Mouse (Mus musculus): Measurements from ENCODE around the gene Sptlc2. TPM values are rescaled to one million over a fixed set of nuclear protein-coding genes. Genes with fewer than 3 reads are reported as not detected.
A peak's percentile ranks its signal among the peaks of the same experiment; 100 is the strongest.

Gene Sptlc2
- polyA plus RNA-seq, 1 experiment from 2014 or later = 73.2 TPM

DNA sequence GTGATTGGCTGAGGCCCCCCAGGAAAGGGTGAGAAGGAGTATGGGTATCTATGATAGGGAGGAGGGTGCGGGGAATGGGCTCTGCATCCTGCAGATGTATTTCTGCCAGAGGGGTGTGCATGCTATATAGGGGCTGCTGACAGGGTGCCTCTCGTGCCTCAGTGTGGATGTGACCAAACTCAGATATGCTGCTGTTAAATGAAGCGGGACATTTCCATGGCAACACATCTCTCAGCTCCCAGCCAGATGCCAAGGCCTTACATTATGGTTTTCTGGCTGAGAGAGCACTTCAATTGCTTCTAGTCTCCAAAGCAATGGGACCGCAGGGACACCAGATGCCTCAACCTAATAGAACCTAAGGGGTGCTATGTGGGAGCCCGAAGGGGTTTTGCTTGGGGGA, 30.8 kb upstream of the Sptlc2 start:
- peaks cover 3% of the 10 kb centered on the region; the same call in 1 of the 2 replicates for H3K36me3 ChIP-seq (ENCODE audit: control insufficient read depth, insufficient read depth, low read length)
- no peaks in the 10 kb centered on the region for H3K27me3 ChIP-seq (ENCODE audit: control insufficient read depth, insufficient read depth, low read length)
- no peak for ATAC-seq (replicated peaks; ENCODE audit: insufficient number of reproducible peaks, low FRiP score, low TSS enrichment)
- 0 out of 2 replicates have a peak, but pooled peaks cover 2% of the 10 kb centered on the region for H3K4me1 ChIP-seq (ENCODE audit: control insufficient read depth, insufficient read depth, low read length)
- no peak overlapping the region for H3K4me3 ChIP-seq (ENCODE audit: low read depth, low read length)
- 80% methylated on average over 5 of the region's 5 CpGs for WGBS (ENCODE audit: insufficient replicate concordance)
- no peak overlapping the region for H3K27ac ChIP-seq (ENCODE audit: low read depth, low read length)
- H3K4me2 ChIP-seq = no peak overlapping the region
- H3K9me3 ChIP-seq (replicated peaks; ENCODE audit: control insufficient read depth, low read length) = no peaks in the 10 kb centered on the region
- H3K9ac ChIP-seq (ENCODE audit: low read depth, low read length) = no peak overlapping the region

DNA sequence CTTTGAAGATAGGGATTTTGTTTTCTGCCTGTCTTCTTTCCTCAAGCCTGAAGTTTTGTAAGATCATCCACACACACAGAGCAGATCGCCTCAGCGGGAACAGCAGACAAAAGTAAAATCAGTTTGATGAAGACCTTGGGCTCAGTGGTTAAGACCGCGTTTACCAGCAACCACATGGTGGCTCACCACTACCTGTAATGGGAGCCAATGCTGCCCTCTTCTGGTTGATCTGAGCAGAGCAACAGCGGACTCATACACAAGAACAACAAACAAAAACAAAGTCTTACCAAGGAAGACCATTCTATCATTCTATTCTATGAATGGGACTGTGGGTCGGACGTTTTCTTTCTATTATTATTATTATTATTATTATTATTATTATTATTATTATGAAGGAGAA, 28.5 kb upstream of the Sptlc2 start:
- ATAC-seq (replicated peaks; ENCODE audit: insufficient number of reproducible peaks, low FRiP score, low TSS enrichment) = no peak
- 25% methylated on average over 7 of the region's 7 CpGs for WGBS (ENCODE audit: insufficient replicate concordance)
- no peaks in the 10 kb centered on the region for H3K27me3 ChIP-seq (ENCODE audit: control insufficient read depth, insufficient read depth, low read length)
- 0 out of 2 replicates have a peak, but pooled peaks cover 3% of the 10 kb centered on the region for H3K4me1 ChIP-seq (ENCODE audit: control insufficient read depth, insufficient read depth, low read length)
- H3K4me2 ChIP-seq = no peak overlapping the region
- no peak overlapping the region for H3K27ac ChIP-seq (ENCODE audit: low read depth, low read length)
- no peak overlapping the region for H3K9ac ChIP-seq (ENCODE audit: low read depth, low read length)
- no peaks in the 10 kb centered on the region for H3K36me3 ChIP-seq (ENCODE audit: control insufficient read depth, insufficient read depth, low read length)
- H3K9me3 ChIP-seq (replicated peaks; ENCODE audit: control insufficient read depth, low read length) = no peaks in the 10 kb centered on the region
- H3K4me3 ChIP-seq (ENCODE audit: low read depth, low read length) = no peak overlapping the region

DNA sequence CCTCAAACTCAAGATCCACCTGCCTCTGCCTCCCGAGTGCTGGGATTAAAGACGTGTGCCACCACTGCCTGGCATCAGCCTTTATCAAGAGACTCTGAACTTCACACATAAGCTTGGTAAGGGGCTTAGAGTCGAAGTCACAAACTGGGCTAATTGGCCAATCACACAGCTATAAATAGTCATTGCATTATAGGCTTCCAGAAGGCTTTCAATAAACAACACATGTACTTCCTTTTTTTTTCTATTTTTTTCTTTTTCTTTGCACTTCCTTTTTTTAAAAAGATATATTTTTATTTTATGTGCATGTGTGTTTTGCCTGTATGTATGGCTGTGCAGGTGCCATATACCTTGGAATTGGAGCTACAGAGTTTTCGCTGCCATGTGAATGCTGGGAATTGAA, 27.2 kb upstream of the Sptlc2 start:
- Histone ChIP-seq H3K27ac (ENCODE audit: low read depth, low read length) (no peak overlapping the region), H3K36me3 (ENCODE audit: control insufficient read depth, insufficient read depth, low read length) (no peaks in the 10 kb centered on the region), H3K9ac (ENCODE audit: low read depth, low read length) (no peak overlapping the region), H3K4me3 (ENCODE audit: low read depth, low read length) (no peak overlapping the region), H3K27me3 (ENCODE audit: control insufficient read depth, insufficient read depth, low read length) (no peaks in the 10 kb centered on the region), H3K4me1 (ENCODE audit: control insufficient read depth, insufficient read depth, low read length) (0 out of 2 replicates have a peak, but pooled peaks cover 5% of the 10 kb centered on the region), H3K9me3 (replicated peaks; ENCODE audit: control insufficient read depth, low read length) (no peaks in the 10 kb centered on the region), H3K4me2 (no peak overlapping the region)
- WGBS (ENCODE audit: insufficient replicate concordance) = 68% methylated on average over 4 of the region's 4 CpGs
- ATAC-seq (replicated peaks; ENCODE audit: insufficient number of reproducible peaks, low FRiP score, low TSS enrichment) = no peak

DNA sequence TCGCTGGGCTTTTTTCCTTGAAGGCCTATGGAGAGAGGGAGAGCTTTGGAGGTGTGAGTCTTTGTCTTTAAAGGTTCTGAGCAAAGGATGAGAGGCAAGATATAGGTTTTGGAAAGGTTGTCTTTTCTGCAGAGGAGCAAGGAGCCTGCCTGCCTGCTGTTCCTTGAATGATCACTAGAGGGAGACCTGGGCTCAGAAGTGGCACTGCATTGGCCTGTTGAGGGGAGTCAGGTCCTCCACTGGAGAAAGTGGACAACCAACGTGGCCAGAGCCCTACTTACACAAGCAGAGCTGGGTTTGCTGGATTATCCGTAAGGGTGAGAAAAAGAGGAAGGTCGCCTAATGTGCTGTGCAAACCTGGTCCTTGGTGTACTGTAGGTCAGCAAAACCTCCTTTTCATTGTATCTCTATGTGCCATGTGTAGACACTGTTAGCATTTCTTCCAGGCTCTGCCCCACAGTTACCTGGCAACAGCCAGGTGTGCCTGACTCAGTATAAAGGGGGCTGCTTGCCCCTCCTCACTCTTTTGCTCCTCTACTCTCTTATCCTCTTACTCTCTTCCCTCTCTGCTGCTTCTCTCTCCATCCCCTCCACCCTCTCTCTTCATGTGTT, 25.1 kb upstream of the Sptlc2 start:
- Histone ChIP-seq H3K4me1 (ENCODE audit: control insufficient read depth, insufficient read depth, low read length) (0 out of 2 replicates have a peak, but pooled peaks cover 3% of the 10 kb centered on the region), H3K27ac (ENCODE audit: low read depth, low read length) (no peak overlapping the region), H3K27me3 (ENCODE audit: control insufficient read depth, insufficient read depth, low read length) (no peaks in the 10 kb centered on the region), H3K4me3 (ENCODE audit: low read depth, low read length) (no peak overlapping the region), H3K9me3 (replicated peaks; ENCODE audit: control insufficient read depth, low read length) (no peaks in the 10 kb centered on the region), H3K9ac (ENCODE audit: low read depth, low read length) (no peak overlapping the region), H3K36me3 (ENCODE audit: control insufficient read depth, insufficient read depth, low read length) (no peaks in the 10 kb centered on the region), H3K4me2 (no peak overlapping the region)
- no peak for ATAC-seq (replicated peaks; ENCODE audit: insufficient number of reproducible peaks, low FRiP score, low TSS enrichment)
- WGBS (ENCODE audit: insufficient replicate concordance) = 25% methylated on average over 4 of the region's 4 CpGs

DNA sequence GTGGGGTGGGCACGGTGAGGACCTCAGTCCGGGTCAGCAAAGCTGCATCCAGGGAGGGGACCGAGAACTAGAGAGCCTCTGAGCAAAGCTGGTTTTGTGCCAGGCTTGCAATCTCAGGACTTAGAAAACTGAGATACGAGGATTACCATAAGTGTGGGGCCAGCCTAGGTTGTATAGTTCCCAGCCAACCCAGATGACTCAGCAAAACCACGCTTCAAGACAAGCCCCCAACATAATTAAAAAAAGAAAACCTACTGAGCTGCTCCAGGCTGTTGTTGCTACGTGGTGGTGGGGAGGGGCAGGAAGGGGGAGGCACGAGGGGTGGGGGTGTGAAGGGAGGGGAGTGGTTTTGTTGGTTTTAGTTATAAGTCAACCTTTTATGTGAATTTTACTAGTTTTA, 22.8 kb upstream of the Sptlc2 start:
- no peak overlapping the region for H3K9ac ChIP-seq (ENCODE audit: low read depth, low read length)
- H3K27me3 ChIP-seq (ENCODE audit: control insufficient read depth, insufficient read depth, low read length) = no peaks in the 10 kb centered on the region
- H3K4me2 ChIP-seq = 0 out of 2 replicates have a peak overlapping the region, but pooled peaks have one; percentile 4
- peaks cover 6% of the 10 kb centered on the region; the same call in 1 of the 2 replicates for H3K4me1 ChIP-seq (ENCODE audit: control insufficient read depth, insufficient read depth, low read length)
- peak; percentile 33; the same call in 1 of the 2 replicates for ATAC-seq (replicated peaks; ENCODE audit: insufficient number of reproducible peaks, low FRiP score, low TSS enrichment)
- no peak overlapping the region for H3K27ac ChIP-seq (ENCODE audit: low read depth, low read length)
- 25% methylated on average over 7 of the region's 7 CpGs for whole genome bisulfite sequencing (ENCODE audit: insufficient replicate concordance)
- no peaks in the 10 kb centered on the region for H3K36me3 ChIP-seq (ENCODE audit: control insufficient read depth, insufficient read depth, low read length)
- H3K4me3 ChIP-seq (ENCODE audit: low read depth, low read length) = no peak overlapping the region
- H3K9me3 ChIP-seq (replicated peaks; ENCODE audit: control insufficient read depth, low read length) = no peaks in the 10 kb centered on the region

DNA sequence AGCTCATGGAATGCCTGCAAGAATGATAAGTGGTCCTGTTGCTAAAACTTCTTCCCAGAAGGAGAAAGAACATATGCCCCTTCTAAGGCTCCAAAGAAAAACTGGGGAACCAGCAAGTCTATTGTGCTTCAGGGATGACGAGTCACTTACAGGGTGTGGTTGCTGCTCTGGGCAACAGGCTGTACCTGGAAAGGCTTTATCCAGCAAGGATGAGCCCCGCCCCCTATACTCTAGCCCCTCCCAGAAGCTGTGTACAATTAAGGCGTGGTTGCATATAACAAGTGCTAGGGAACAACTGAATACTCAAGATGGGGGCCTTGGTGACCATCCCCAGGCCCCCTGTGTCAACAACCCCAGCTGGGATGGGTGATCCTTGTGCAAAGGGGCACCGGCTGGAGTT, 21.0 kb upstream of the Sptlc2 start:
- H3K27ac ChIP-seq (ENCODE audit: low read depth, low read length) = no peak overlapping the region
- no peaks in the 10 kb centered on the region for H3K36me3 ChIP-seq (ENCODE audit: control insufficient read depth, insufficient read depth, low read length)
- 75% methylated on average over 4 of the region's 4 CpGs for WGBS (ENCODE audit: insufficient replicate concordance)
- H3K4me2 ChIP-seq = no peak overlapping the region
- no peaks in the 10 kb centered on the region for H3K9me3 ChIP-seq (replicated peaks; ENCODE audit: control insufficient read depth, low read length)
- no peak overlapping the region for H3K9ac ChIP-seq (ENCODE audit: low read depth, low read length)
- peaks cover 6% of the 10 kb centered on the region; the same call in 1 of the 2 replicates for H3K4me1 ChIP-seq (ENCODE audit: control insufficient read depth, insufficient read depth, low read length)
- H3K4me3 ChIP-seq (ENCODE audit: low read depth, low read length) = no peak overlapping the region
- no peak for ATAC-seq (replicated peaks; ENCODE audit: insufficient number of reproducible peaks, low FRiP score, low TSS enrichment)
- no peaks in the 10 kb centered on the region for H3K27me3 ChIP-seq (ENCODE audit: control insufficient read depth, insufficient read depth, low read length)

DNA sequence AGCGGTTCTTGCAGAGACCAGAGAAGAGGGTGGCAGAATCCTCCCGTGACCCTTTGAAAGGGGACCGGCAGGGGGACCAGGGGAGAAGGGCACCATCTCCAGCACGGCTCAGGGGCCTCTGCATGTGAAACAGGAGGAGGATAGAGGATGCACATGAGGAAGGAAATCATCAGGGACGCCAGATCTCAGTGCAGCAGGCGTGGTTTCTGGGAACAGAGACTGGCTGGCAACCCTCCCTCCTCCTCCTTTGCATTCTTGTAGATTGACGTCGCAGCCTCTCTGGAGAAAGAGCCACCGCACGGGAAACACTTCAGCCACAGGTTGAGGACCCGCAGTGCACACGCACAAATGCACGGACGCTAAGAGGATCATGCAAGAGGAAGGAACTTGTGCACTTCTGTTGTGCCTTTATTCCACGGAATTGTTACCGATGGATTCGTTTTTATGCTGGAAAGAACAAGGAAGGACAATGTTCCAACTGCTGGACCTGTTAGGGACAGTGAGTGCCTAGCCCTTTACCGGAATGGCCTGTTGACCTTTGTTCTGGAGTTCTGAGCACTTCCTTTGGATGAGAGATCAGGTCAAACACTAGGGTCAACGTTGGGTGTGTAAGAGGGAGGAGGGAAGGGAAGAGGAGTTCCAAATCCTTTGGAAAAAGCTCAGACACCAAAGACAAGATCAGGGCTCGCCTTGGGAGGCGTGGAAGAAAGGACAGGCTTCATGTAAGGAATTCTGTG, 19.9 kb upstream of the Sptlc2 start:
- Histone ChIP-seq H3K4me2 (peak overlapping the region; percentile 53), H3K9ac (ENCODE audit: low read depth, low read length) (0 out of 2 replicates have a peak overlapping the region, but pooled peaks have one; percentile 39)
- peak; percentile 61 for ATAC-seq (replicated peaks; ENCODE audit: insufficient number of reproducible peaks, low FRiP score, low TSS enrichment)

DNA sequence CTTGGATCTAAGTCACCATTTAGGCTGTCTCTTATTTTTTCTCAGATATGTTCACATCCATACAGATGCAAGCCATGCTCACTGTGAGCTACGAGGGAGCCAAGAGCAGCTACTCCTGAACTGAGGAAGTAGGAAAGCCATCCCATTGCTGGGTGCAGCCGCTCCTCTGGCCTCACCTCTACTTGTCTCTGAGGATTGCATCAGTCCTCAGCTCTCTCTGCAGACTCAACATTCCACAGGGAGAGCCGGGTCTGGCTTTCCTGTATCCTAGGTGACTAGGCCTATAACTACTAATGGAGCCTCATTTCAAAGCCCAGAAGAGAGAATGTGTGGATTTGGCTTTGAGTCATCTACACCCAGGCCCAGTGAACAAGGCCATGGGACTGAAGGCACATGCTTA, 17.6 kb upstream of the Sptlc2 start:
- no peak overlapping the region for H3K4me3 ChIP-seq (ENCODE audit: low read depth, low read length)
- no peak overlapping the region for H3K4me2 ChIP-seq
- WGBS (ENCODE audit: insufficient replicate concordance) = 62% methylated on average over 3 of the region's 3 CpGs
- no peaks in the 10 kb centered on the region for H3K36me3 ChIP-seq (ENCODE audit: control insufficient read depth, insufficient read depth, low read length)
- no peak for ATAC-seq (replicated peaks; ENCODE audit: insufficient number of reproducible peaks, low FRiP score, low TSS enrichment)
- no peaks in the 10 kb centered on the region for H3K9me3 ChIP-seq (replicated peaks; ENCODE audit: control insufficient read depth, low read length)
- no peak overlapping the region for H3K27ac ChIP-seq (ENCODE audit: low read depth, low read length)
- H3K27me3 ChIP-seq (ENCODE audit: control insufficient read depth, insufficient read depth, low read length) = no peaks in the 10 kb centered on the region
- no peak overlapping the region for H3K9ac ChIP-seq (ENCODE audit: low read depth, low read length)
- H3K4me1 ChIP-seq (ENCODE audit: control insufficient read depth, insufficient read depth, low read length) = peaks cover 3% of the 10 kb centered on the region; the same call in 1 of the 2 replicates

More for the DNA sequence above, 19.9 kb upstream of the Sptlc2 start:
- Histone ChIP-seq H3K27ac (ENCODE audit: low read depth, low read length) (peak overlapping the region; percentile 60; the same call in 1 of the 2 replicates), H3K4me3 (ENCODE audit: low read depth, low read length) (peak overlapping the region; percentile 13; the same call in 1 of the 2 replicates), H3K9me3 (replicated peaks; ENCODE audit: control insufficient read depth, low read length) (no peaks in the 10 kb centered on the region), H3K27me3 (ENCODE audit: control insufficient read depth, insufficient read depth, low read length) (no peaks in the 10 kb centered on the region), H3K4me1 (ENCODE audit: control insufficient read depth, insufficient read depth, low read length) (peaks cover 6% of the 10 kb centered on the region; the same call in 1 of the 2 replicates), H3K36me3 (ENCODE audit: control insufficient read depth, insufficient read depth, low read length) (no peaks in the 10 kb centered on the region)
- WGBS (ENCODE audit: insufficient replicate concordance) = 25% methylated on average over 21 of the region's 21 CpGs
